Mouse (Mus musculus): ENCODE data around the gene Kirrel3. TPM values are rescaled to one million over a fixed set of nuclear protein-coding genes. Genes with fewer than 3 reads are reported as not detected.

The Kirrel3 gene
- polyA plus RNA-seq (2015; fragmentation: Illumina TruSeq; extraction: RNeasy Lipid Tissue Mini Kit (QIAGEN cat#74804); ENCODE audit: insufficient read depth, low replicate concordance) = not detected

DNA sequence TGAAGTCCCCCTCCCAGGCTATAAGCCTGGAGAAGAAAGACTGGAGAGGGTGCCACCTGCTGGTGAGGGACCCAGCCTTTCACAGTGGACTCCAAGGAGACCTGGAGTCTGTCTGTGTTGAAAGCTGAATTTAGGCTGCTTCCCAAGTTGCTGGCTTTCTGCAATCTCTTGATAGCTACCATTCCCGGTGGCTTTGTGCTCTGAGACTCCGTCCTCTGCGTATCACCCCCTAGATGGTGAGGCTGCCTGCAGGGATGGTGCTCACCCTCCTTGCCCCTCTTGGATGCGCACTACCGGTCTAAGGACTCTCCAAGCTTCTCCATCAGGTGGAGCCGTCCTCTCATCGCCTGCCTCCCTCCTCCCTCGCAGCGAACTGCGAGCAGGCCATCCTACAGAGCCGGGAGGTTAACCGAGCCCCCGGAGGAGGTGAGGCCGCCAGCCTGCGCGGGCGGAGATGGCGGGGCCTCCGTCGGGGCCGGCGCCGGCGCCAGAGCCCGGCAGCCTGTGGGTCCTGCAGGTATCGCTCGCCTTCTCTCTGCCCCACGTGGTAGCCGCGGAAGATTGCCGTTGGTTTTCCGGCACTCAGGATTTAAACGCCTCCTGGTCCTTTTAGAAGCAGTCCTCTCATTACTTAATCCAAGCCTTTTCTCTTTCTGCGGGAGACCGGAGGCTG, at the start of gene Kirrel3:
TSS of gene Kirrel3 (plus strand) at position 136 of the 673 bp plus-strand sequence.

